Mouse (Mus musculus) hindbrain, embryonic 16.5 days (tissue): ENCODE measurements around the gene Psg19. TPM values are rescaled to one million over a fixed set of nuclear protein-coding genes. Genes with fewer than 3 reads are reported as not detected.
A peak's percentile ranks its signal among the peaks of the same experiment; 100 is the strongest.
"Not testable (repeated sequence)": the region's sequence is repeated elsewhere in the genome, so short reads cannot be mapped to it uniquely, and the experiment has no call there.

Experiments
- ATAC-seq: fragments of 200-750 bp; cut with Nextera tagmentation; 2 replicates; pipeline ENCODE4 v1.8.0; 2017; ENCODE audit warnings: moderate TSS enrichment, moderate library complexity
- H3K27ac ChIP-seq: fragments of 300-500 bp; sonication (generic); 2 replicates; pipeline ENCODE4 v1.5.1; 2014; ENCODE audit warnings: low read depth, mild to moderate bottlenecking, control low read depth, low read length, moderate library complexity
- H3K27me3 ChIP-seq: fragments of 300-500 bp; sonication (generic); replicated peaks from 2 replicates; pipeline ENCODE4 v1.6.1; 2014; ENCODE audit warnings: low read length; ENCODE audit not compliant: control insufficient read depth, insufficient read depth
- H3K36me3 ChIP-seq: fragments of 300-500 bp; sonication (generic); 2 replicates; pipeline ENCODE4 v1.6.1; 2014; ENCODE audit warnings: mild to moderate bottlenecking, low read length, moderate library complexity, mixed read lengths; ENCODE audit not compliant: control insufficient read depth, insufficient read depth
- H3K4me1 ChIP-seq: fragments of 300-500 bp; sonication (generic); 2 replicates; pipeline ENCODE4 v1.6.1; 2014; ENCODE audit warnings: low read depth, low read length; ENCODE audit not compliant: control insufficient read depth, insufficient read depth
- H3K4me2 ChIP-seq: fragments of 300-500 bp; sonication (generic); 2 replicates; pipeline ENCODE4 v1.6.1; 2014; ENCODE audit warnings: mild to moderate bottlenecking, low read length, control low read depth, moderate library complexity
- H3K4me3 ChIP-seq: fragments of 300-500 bp; sonication (generic); 2 replicates; pipeline ENCODE4 v1.5.1; 2014; ENCODE audit warnings: mild to moderate bottlenecking, low read length, control low read depth, moderate library complexity
- H3K9ac ChIP-seq: fragments of 300-500 bp; sonication (generic); 2 replicates; pipeline ENCODE4 v1.6.1; 2014; ENCODE audit warnings: low read depth, mild to moderate bottlenecking, control low read depth, low read length, moderate library complexity
- H3K9me3 ChIP-seq: fragments of 300-500 bp; sonication (generic); 2 replicates; pipeline ENCODE4 v1.6.1; 2014; ENCODE audit warnings: mild to moderate bottlenecking, low read length, moderate library complexity; ENCODE audit not compliant: control insufficient read depth
- WGBS: fragments of 180-500 bp; shearing (Covaris S2); extraction: QIAGEN DNeasy Blood & Tissue Kit; methylation state at CpG from one replicate; pipeline ENCODE4 v1.1.7; 2014; 5-methylcytosine and 5-hydroxymethylcytosine counted together
- polyA plus RNA-seq: library from polyadenylated mRNA; unstranded; fragments of >200 nt; fragmentation: Nextera tagmentation; extraction: Ambion mirVana; gene quantifications from 2 replicates; pipeline ENCODE4 v1.2.1, GENCODE M21; 2015

Gene Psg19
- polyA plus RNA-seq, 1 experiment from 2014 or later: not detected

DNA sequence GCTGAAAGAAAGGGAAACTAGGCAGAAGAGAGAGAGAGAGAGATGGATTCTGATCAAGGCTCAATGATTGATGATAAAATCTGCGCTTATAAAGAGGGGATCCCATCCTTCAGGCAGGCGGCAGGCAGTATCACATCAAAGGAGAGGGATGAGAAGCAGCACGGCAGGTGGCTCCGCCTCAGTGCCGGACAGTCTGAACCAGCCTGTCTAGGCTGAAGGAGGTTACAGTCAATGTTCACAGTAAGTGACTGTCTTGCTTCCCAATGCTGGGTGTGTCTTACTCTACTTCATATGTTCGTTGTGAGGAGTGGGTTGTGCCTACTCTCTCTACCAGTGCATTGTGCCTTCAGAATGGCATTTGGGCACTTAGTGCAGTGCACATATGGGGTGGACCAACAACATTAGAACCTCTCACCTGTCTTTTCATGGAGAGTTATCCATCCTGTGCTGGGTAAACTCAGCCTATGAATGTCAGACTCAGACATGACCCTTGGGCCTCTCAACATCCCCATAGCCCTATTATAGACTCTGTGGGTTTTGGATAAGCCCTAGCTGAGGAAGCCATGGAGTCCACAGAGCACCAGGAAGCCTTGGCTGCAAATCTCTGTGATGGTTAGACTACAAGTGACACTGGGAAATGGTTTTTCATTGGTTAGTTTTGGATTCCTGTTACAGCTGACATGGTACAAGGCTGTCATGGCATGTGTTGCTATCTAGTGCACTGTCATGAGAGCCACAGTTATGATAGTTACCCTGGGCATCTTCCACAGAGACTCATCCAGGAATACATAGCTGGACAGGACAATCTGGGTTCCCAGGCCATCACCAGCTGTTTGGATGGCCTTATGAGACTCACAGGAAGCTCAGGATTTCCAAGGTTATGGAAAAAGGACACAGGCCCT is 49.1 kb downstream of the Psg19 start:
- Histone ChIP-seq H3K27me3 (peaks cover 7% of the 10 kb centered on the region), H3K4me2 (no peak overlapping the region), H3K4me3 (no peak overlapping the region), H3K9me3 (no peaks in the 10 kb centered on the region), H3K9ac (no peak overlapping the region), H3K4me1 (no peaks in the 10 kb centered on the region), H3K27ac (no peak overlapping the region), H3K36me3 (no peaks in the 10 kb centered on the region)
- WGBS: 11% methylated on average over 6 of the region's 6 CpGs
- peak; percentile 65 for ATAC-seq

GRCm38 (mm10) chr7:18747420-18747819 is 50.9 kb downstream of the Psg19 start:
- H3K9me3 ChIP-seq, H3K36me3 ChIP-seq, H3K4me3 ChIP-seq, H3K27ac ChIP-seq, H3K4me2 ChIP-seq, H3K4me1 ChIP-seq, H3K9ac ChIP-seq, H3K27me3 ChIP-seq, ATAC-seq: not testable (repeated sequence)
- WGBS: 49% methylated on average over 2 of the region's 2 CpGs

GRCm38 (mm10) chr7:18746189-18746860 is 52.0 kb downstream of the Psg19 start:
- 7% methylated on average over 20 of the region's 20 CpGs for WGBS
- Histone ChIP-seq H3K36me3 (no peaks in the 10 kb centered on the region), H3K4me3 (peak overlapping the region; percentile 36), H3K9me3 (no peaks in the 10 kb centered on the region), H3K4me2 (peak overlapping the region; percentile 56), H3K4me1 (no peaks in the 10 kb centered on the region), H3K27ac (no peak overlapping the region; the same call in 1 of the 2 replicates), H3K9ac (peak overlapping the region; percentile 56), H3K27me3 (peaks cover 7% of the 10 kb centered on the region)
- peak; percentile 46; the same call in 1 of the 2 replicates for ATAC-seq

Other genes starting within 250 kb of the Psg19 start
- not detected in 2 replicates for gene Psg27, start 231.2 kb downstream of the Psg19 start, polyA plus RNA-seq
- not detected in 2 replicates for gene Psg23, start 182.0 kb downstream of the Psg19 start, polyA plus RNA-seq
- gene Psg21, start 141.8 kb downstream of the Psg19 start, polyA plus RNA-seq: not detected in 2 replicates
- not detected in 2 replicates for gene Psg20, start 112.3 kb downstream of the Psg19 start, polyA plus RNA-seq
- not detected in 2 replicates for gene Psg22, start 80.4 kb downstream of the Psg19 start, polyA plus RNA-seq
- not detected in 2 replicates for gene Psg17, start 23.1 kb upstream of the Psg19 start, polyA plus RNA-seq
- gene Mill2, start 41.4 kb upstream of the Psg19 start, polyA plus RNA-seq: 0.38 and 1.2 TPM in 2 replicates
- 31.2 and 36.7 TPM in 2 replicates for gene Pglyrp1, start 72.8 kb upstream of the Psg19 start, polyA plus RNA-seq
- gene Ccdc61, start 111.9 kb upstream of the Psg19 start, polyA plus RNA-seq: 29.1 and 35.7 TPM in 2 replicates
- gene Nova2, start 127.4 kb upstream of the Psg19 start, polyA plus RNA-seq: 10.4 and 12.3 TPM in 2 replicates
- 0.65 and 0.85 TPM in 2 replicates for gene Nanos2, start 188.9 kb upstream of the Psg19 start, polyA plus RNA-seq
- gene Mypop, start 192.7 kb upstream of the Psg19 start, polyA plus RNA-seq: 5.8 and 6.3 TPM in 2 replicates
- 26.8 and 27.3 TPM in 2 replicates for gene Irf2bp1, start 205.5 kb upstream of the Psg19 start, polyA plus RNA-seq
- gene Foxa3, start 225.0 kb upstream of the Psg19 start, polyA plus RNA-seq: not detected in 2 replicates
- 24.1 and 27.5 TPM in 2 replicates for gene Sympk, start 225.9 kb upstream of the Psg19 start, polyA plus RNA-seq